Mouse (Mus musculus) heart, embryonic 14.5 days (tissue): ENCODE measurements at regions not wholly inside any gene's neighbourhood (a gene's known extent, or its start where the extent isn't known, plus 50 kb on each side); places are given as distances from the start of the nearest gene placed in this dataset.

Experiments
- ATAC-seq: fragments of 200-750 bp; cut with Nextera tagmentation; 2 replicates; pipeline ENCODE4 v1.8.0; 2017; ENCODE audit warnings: low read depth, moderate TSS enrichment; ENCODE audit not compliant: insufficient number of reproducible peaks, insufficient read depth, low FRiP score
- H3K27ac ChIP-seq, 2 experiments: fragments of 200-500 bp in 1 of 2; fragments of 300-500 bp in 1 of 2; sonication (generic) in 1 of 2; replicated peaks in 1 of 2; 2 replicates each; pipeline ENCODE4 v1.5.1; 2012 to 2014; ENCODE audit warnings: low read depth in 2 of 2, low read length in 2 of 2, control low read depth in 1 of 2, mild to moderate bottlenecking in 1 of 2, mixed read lengths in 1 of 2; ENCODE audit not compliant: control insufficient read depth in 1 of 2, insufficient read depth in 1 of 2
- H3K27me3 ChIP-seq: fragments of 300-500 bp; sonication (generic); 2 replicates; pipeline ENCODE4 v1.6.1; 2014; ENCODE audit warnings: mild to moderate bottlenecking, low read length, control low read depth; ENCODE audit not compliant: control insufficient read depth, insufficient read depth
- H3K36me3 ChIP-seq: fragments of 300-500 bp; sonication (generic); 2 replicates; pipeline ENCODE4 v1.6.1; 2014; ENCODE audit warnings: mild to moderate bottlenecking, control low read depth, low read length, mixed read lengths; ENCODE audit not compliant: control insufficient read depth, insufficient read depth
- H3K4me1 ChIP-seq, 2 experiments: fragments of 200-500 bp in 1 of 2; fragments of 300-500 bp in 1 of 2; sonication (generic) in 1 of 2; 2 replicates each; pipeline ENCODE4 v1.6.1; 2012 to 2014; ENCODE audit warnings: low read length in 2 of 2, control low read depth in 1 of 2, mixed read lengths in 1 of 2; ENCODE audit not compliant: control insufficient read depth in 2 of 2, insufficient read depth in 2 of 2
- H3K4me2 ChIP-seq: fragments of 300-500 bp; sonication (generic); 2 replicates; pipeline ENCODE4 v1.6.1; 2014; ENCODE audit warnings: mild to moderate bottlenecking, low read length
- H3K4me3 ChIP-seq, 2 experiments: fragments of 200-500 bp in 1 of 2; fragments of 300-500 bp in 1 of 2; sonication (generic) in 1 of 2; 2 replicates each; pipeline ENCODE4 v1.5.1; 2012 to 2014; ENCODE audit warnings: low read length in 2 of 2, mild to moderate bottlenecking in 2 of 2, control low read depth in 1 of 2, low read depth in 1 of 2, moderate library complexity in 1 of 2; ENCODE audit not compliant: control insufficient read depth in 1 of 2, insufficient read depth in 1 of 2
- H3K9ac ChIP-seq: fragments of 300-500 bp; sonication (generic); 2 replicates; pipeline ENCODE4 v1.6.1; 2014; ENCODE audit warnings: mild to moderate bottlenecking, low read length
- H3K9me3 ChIP-seq: fragments of 300-500 bp; sonication (generic); 2 replicates; pipeline ENCODE4 v1.6.1; 2016; ENCODE audit warnings: low read length, control low read depth; ENCODE audit not compliant: control insufficient read depth
- WGBS: fragments of 180-500 bp; shearing (Covaris S2); extraction: QIAGEN DNeasy Blood & Tissue Kit; methylation state at CpG from one replicate; pipeline ENCODE4 v1.1.7; 2014; 5-methylcytosine and 5-hydroxymethylcytosine counted together

DNA sequence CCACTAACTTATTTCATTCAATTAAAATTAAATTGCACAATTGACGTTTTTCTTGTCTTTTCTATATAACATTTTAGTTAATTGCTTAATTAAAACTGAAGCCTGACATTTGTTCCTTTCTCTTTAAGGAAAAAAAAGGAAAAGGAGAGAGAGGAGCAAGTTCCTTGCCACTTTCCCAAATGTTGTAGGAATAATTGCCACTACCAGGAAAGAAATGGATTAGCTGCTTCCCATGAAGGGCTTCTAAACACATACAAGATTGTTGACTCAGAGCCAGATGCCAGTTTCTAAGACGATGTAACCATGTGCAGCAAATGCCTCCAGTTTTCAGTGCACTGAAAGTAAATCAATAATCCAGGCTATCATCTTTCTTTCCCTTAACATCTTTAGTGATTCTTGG lies 914.5 kb downstream of the Adgrl2 start:
- Histone ChIP-seq H3K9ac (no peak overlapping the region), H3K4me3 (no peak overlapping the region), H3K27ac (no peak overlapping the region), H3K9me3 (no peaks in the 10 kb centered on the region), H3K27me3 (no peaks in the 10 kb centered on the region), H3K4me2 (no peak overlapping the region), H3K4me1 (no peaks in the 10 kb centered on the region), H3K36me3 (no peaks in the 10 kb centered on the region)
- 71% methylated on average over 2 of the region's 2 CpGs for WGBS
- no peak for ATAC-seq

DNA sequence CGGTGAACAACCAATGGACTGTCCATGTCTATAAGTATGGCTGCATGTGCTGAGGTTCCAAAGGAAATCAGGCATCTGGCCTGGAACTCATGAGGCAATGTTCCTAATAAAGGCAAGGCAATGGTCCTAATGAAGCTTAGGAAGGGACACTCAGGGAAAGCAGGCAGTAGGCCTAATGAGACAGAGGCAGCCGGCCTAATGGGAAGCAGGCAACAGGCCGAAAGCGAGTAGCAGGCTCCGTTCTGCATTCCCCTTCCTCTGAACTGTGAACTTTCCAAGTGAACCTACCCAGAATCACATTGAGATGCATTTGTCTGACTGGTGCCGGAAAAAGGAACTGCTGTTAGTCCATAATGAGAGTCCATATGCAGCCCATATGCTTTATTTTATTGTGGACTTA lies 923.7 kb downstream of the Adgrl2 start:
- ATAC-seq, result no peak
- H3K36me3 ChIP-seq, result no peaks in the 10 kb centered on the region
- no peak overlapping the region for H3K4me2 ChIP-seq
- H3K4me1 ChIP-seq, result no peaks in the 10 kb centered on the region
- 91% methylated on average over 6 of the region's 6 CpGs for WGBS
- H3K9ac ChIP-seq, result no peak overlapping the region
- H3K27me3 ChIP-seq, result no peaks in the 10 kb centered on the region
- H3K27ac ChIP-seq, result no peak overlapping the region
- H3K9me3 ChIP-seq, result no peaks in the 10 kb centered on the region
- H3K4me3 ChIP-seq, result no peak overlapping the region

DNA sequence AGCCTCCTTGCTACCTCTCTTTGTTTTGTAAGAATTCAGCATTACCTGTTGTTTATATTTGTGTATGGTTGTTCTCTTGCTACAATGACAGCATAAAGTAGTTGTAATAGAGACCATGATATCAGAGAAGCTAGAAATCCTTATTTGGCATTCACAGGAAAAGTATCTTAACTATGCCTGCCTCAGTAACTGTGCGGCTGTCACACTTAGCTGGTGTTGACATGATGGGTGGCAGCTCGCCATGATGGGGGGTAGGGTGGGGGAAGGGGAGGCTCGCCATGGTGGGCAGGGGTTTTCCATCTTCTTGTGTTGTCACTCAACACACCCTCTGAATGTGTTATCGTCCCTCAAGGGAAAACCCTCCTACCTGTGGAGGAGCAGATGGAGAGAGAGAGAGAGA lies 934.3 kb downstream of the Adgrl2 start:
- no peaks in the 10 kb centered on the region for H3K9me3 ChIP-seq
- H3K27me3 ChIP-seq, result no peaks in the 10 kb centered on the region
- WGBS, result 16% methylated on average over 4 of the region's 4 CpGs
- H3K4me3 ChIP-seq, result no peak overlapping the region
- H3K27ac ChIP-seq, result no peak overlapping the region
- H3K36me3 ChIP-seq, result no peaks in the 10 kb centered on the region
- H3K4me2 ChIP-seq, result no peak overlapping the region
- H3K9ac ChIP-seq, result no peak overlapping the region
- no peaks in the 10 kb centered on the region for H3K4me1 ChIP-seq
- ATAC-seq, result no peak

DNA sequence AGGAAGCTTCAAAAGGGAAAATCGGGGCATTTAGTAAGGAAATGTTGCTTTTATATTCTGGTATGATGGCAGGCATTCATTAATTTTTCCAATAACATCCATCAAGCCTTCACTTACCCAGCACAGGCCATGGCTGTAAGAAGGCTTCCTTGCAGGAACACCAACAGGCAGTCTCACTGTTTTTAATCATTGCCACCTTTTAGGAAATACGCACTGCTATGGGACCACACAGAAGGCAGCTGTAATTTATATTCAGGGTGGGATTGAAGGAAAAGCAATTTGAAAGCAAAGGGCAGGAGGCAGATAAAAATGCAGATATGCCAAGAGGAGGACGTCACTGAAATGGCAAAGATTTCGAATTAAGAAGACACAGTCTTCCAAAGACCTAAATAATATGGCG lies 937.8 kb downstream of the Adgrl2 start:
- Histone ChIP-seq H3K9me3 (no peaks in the 10 kb centered on the region), H3K4me3 (no peak overlapping the region), H3K4me2 (no peak overlapping the region), H3K9ac (no peak overlapping the region), H3K36me3 (no peaks in the 10 kb centered on the region), H3K4me1 (no peaks in the 10 kb centered on the region), H3K27me3 (no peaks in the 10 kb centered on the region), H3K27ac (no peak overlapping the region)
- no peak for ATAC-seq
- 77% methylated on average over 5 of the region's 5 CpGs for WGBS

DNA sequence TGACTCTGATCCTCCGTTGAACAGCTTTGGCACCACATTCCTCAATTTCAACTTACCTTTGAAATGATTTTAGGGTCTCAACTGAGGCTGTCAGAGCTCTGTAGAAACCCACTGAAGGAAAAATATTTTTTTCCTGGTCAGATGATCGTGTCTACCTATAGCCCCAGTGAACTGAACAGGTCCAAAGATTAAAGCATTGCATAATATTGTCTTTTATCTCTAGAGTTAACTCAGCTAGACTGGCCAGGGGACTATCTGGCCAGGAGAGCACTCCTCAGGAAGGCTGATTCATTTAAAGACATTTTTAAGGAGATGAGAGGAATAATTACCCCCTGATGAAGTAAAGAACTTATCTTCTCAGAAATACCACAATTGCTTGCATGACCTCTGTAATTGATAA lies 942.1 kb downstream of the Adgrl2 start:
- WGBS, result 63% methylated on average over 2 of the region's 2 CpGs
- no peaks in the 10 kb centered on the region for H3K9me3 ChIP-seq
- no peak overlapping the region for H3K27ac ChIP-seq
- no peak overlapping the region for H3K4me2 ChIP-seq
- ATAC-seq, result no peak
- H3K4me1 ChIP-seq, result no peaks in the 10 kb centered on the region
- no peak overlapping the region for H3K9ac ChIP-seq
- H3K27me3 ChIP-seq, result no peaks in the 10 kb centered on the region
- no peak overlapping the region for H3K4me3 ChIP-seq
- H3K36me3 ChIP-seq, result no peaks in the 10 kb centered on the region

DNA sequence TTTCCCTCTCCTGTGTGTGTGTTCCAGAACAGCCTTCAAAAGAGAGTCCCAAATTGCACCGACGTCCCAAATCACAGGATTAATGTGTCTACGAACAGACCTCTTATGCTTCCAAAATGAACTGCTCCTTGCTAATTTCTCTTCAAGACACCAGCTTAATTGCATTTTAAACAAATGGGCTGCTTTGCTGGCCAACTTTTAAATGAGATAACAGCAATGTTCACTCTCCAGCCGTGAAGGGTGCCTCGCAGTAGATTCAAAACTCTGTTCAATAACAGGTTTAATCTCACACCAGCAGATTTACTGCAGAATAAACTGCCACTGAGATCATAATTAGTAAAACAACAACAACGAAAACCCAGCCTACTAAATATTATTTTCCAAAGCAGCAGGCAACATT lies 957.8 kb downstream of the Adgrl2 start:
- no peak for ATAC-seq
- Histone ChIP-seq H3K4me2 (no peak overlapping the region), H3K36me3 (no peaks in the 10 kb centered on the region), H3K27ac (no peak overlapping the region), H3K9ac (no peak overlapping the region), H3K4me1 (peaks cover 6 to 18% of the 10 kb centered on the region in 2 experiments), H3K4me3 (no peak overlapping the region), H3K27me3 (no peaks in the 10 kb centered on the region), H3K9me3 (no peaks in the 10 kb centered on the region)
- 83% methylated on average over 6 of the region's 6 CpGs for WGBS

DNA sequence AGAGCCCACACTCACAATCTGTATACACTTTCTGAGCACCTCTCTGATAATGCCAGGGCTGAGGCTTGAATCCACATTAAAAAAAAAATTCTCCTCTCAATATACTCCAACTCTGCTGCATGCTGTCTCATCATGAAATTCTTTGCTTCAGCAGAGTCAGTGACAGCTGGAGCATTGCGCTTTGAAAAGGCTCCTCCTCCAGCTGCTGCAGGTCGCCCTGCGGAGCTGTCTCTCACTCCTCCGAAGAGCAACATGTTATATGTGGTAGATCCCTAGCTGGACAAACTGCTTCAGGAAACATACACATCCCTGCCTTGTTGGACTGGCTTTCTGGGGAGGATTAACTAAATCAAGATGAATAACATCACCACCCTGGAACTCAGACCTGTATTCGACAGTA lies 984.5 kb downstream of the Adgrl2 start:
- H3K4me1 ChIP-seq, result peaks cover 0 to 8% of the 10 kb centered on the region in 2 experiments; a peak in 1 of 4 replicates
- H3K36me3 ChIP-seq, result no peaks in the 10 kb centered on the region
- H3K27me3 ChIP-seq, result no peaks in the 10 kb centered on the region
- H3K9ac ChIP-seq, result no peak overlapping the region
- H3K27ac ChIP-seq, result no peak overlapping the region
- H3K4me2 ChIP-seq, result no peak overlapping the region
- no peak overlapping the region for H3K4me3 ChIP-seq
- no peak for ATAC-seq
- WGBS, result 53% methylated on average over 5 of the region's 5 CpGs
- H3K9me3 ChIP-seq, result no peaks in the 10 kb centered on the region

DNA sequence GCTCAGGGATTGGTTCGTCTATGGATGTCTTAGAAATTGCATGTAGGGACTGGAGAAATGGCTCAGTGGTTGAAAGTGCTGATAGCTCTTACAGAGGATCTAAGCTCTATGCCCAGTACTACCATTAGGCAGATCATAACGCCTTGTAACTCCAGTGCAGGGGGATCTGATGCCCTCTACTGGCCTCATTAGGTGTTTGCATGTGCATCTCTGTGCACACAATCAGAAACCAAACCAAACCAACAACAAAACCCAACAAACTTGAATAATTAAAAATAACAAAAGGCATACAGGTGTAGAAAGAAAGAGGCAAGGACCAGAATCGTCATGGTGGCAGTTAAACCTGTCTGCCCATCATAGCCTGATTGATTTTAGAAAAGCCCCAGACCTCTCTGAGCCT lies 986.3 kb downstream of the Adgrl2 start:
- Histone ChIP-seq H3K9me3 (no peaks in the 10 kb centered on the region), H3K27me3 (no peaks in the 10 kb centered on the region), H3K4me1 (peaks cover 0 to 8% of the 10 kb centered on the region in 2 experiments; a peak in 2 of 4 replicates), H3K36me3 (no peaks in the 10 kb centered on the region), H3K4me2 (no peak overlapping the region), H3K27ac (no peak overlapping the region), H3K9ac (no peak overlapping the region), H3K4me3 (no peak overlapping the region)
- 51% methylated on average over 3 of the region's 3 CpGs for WGBS
- ATAC-seq, result no peak
